Mouse (Mus musculus) liver, embryonic 15.5 days (tissue): Measurements from ENCODE around the gene Mta3. TPM values are rescaled to one million over a fixed set of nuclear protein-coding genes. Genes with fewer than 3 reads are reported as not detected.

Experiments
- ATAC-seq: fragments of 200-750 bp; cut with Nextera tagmentation; 2 replicates; pipeline ENCODE4 v1.8.0; 2017; ENCODE audit warnings: moderate number of reproducible peaks, mild to moderate bottlenecking, moderate library complexity; ENCODE audit not compliant: insufficient read depth
- H3K27ac ChIP-seq: fragments of 300-500 bp; sonication (generic); replicated peaks from 2 replicates; pipeline ENCODE4 v1.5.1; 2015; ENCODE audit warnings: mild to moderate bottlenecking, inconsistent platforms
- H3K27me3 ChIP-seq: fragments of 300-500 bp; sonication (generic); 2 replicates; pipeline ENCODE4 v1.6.1; 2015; ENCODE audit warnings: mild to moderate bottlenecking, inconsistent platforms
- H3K36me3 ChIP-seq: fragments of 300-500 bp; sonication (generic); replicated peaks from 2 replicates; pipeline ENCODE4 v1.6.1; 2015; ENCODE audit warnings: moderate library complexity, mild to moderate bottlenecking, inconsistent platforms
- H3K4me1 ChIP-seq: fragments of 300-500 bp; sonication (generic); replicated peaks from 2 replicates; pipeline ENCODE4 v1.6.1; 2015; ENCODE audit warnings: inconsistent platforms
- H3K4me2 ChIP-seq: fragments of 300-500 bp; sonication (generic); 2 replicates; pipeline ENCODE4 v1.6.1; 2015; ENCODE audit warnings: moderate library complexity, mild to moderate bottlenecking, inconsistent platforms
- H3K4me3 ChIP-seq: fragments of 300-500 bp; sonication (generic); replicated peaks from 2 replicates; pipeline ENCODE4 v1.5.1; 2015; ENCODE audit warnings: mild to moderate bottlenecking, inconsistent platforms
- H3K9ac ChIP-seq: fragments of 300-500 bp; sonication (generic); 2 replicates; pipeline ENCODE4 v1.6.1; 2015; ENCODE audit warnings: moderate library complexity, mild to moderate bottlenecking, inconsistent platforms
- H3K9me3 ChIP-seq: fragments of 300-500 bp; sonication (generic); replicated peaks from 2 replicates; pipeline ENCODE4 v1.6.1; 2016; ENCODE audit warnings: inconsistent platforms
- WGBS: fragments of 180-500 bp; shearing (Covaris S2); methylation state at CpG from one replicate; pipeline ENCODE4 v1.1.7; 2015; ENCODE audit warnings: mixed read lengths; ENCODE audit not compliant: insufficient replicate concordance; 5-methylcytosine and 5-hydroxymethylcytosine counted together
- polyA plus RNA-seq: library from polyadenylated mRNA; unstranded; fragments of >200 nt; fragmentation: Nextera tagmentation; extraction: Ambion mirVana; gene quantifications from 2 replicates; pipeline ENCODE4 v1.2.1, GENCODE M21; 2015

Mta3 gene
- polyA plus RNA-seq, 1 experiment from 2014 or later: 36.9 TPM

DNA sequence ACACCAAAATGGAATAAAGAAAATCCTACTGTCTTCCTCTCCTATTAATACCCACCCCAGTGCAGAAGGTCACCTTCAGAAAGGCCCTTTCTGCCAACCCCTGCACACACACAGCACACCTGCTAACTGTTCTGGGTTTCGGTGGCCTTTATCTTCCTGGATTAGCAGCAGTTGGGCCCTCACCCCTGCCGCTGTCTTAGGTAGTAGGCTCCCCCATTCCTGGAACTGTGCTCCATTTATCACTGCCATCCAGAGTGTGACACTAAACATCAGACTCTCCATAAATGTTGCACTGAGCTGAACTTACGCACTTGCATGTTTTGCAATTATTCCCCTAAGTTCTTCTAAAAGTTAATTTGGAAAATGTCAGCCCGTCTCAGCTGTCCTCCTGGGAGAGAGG, 14.6 kb upstream of the Mta3 start:
- H3K27me3 ChIP-seq: no peaks in the 10 kb centered on the region
- 0 out of 2 replicates have a peak overlapping the region, but pooled peaks have one; percentile 14 for H3K27ac ChIP-seq
- H3K4me2 ChIP-seq: no peak overlapping the region
- no peaks in the 10 kb centered on the region for H3K9me3 ChIP-seq
- 25% methylated on average over 4 of the region's 4 CpGs for WGBS
- H3K36me3 ChIP-seq: no peaks in the 10 kb centered on the region
- peaks cover 21% of the 10 kb centered on the region for H3K4me1 ChIP-seq
- H3K9ac ChIP-seq: no peak overlapping the region
- no peak overlapping the region for H3K4me3 ChIP-seq
- peak; percentile 73 for ATAC-seq

DNA sequence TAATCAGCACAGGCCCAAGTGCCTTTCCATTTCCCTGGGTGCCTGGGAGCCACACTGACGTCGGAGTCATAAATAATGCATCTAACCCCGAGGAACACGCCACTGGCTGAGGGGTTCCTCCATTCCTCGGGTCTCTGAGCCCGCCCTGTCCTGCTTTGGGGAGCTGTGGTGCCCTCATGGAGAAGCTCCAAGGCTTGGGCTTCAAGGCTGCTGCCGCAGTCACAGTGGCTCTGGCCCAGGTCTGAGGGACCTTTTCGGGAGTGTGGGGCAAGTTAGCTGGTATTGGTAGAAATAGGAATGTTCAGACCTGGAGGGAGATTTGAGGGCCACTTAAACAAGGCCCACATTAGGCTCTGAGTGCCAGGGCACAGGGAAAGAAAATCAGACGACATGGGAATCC, 12.0 kb upstream of the Mta3 start:
- Histone ChIP-seq H3K27ac (no peak overlapping the region), H3K9ac (no peak overlapping the region), H3K4me2 (no peak overlapping the region), H3K27me3 (no peaks in the 10 kb centered on the region), H3K36me3 (no peaks in the 10 kb centered on the region), H3K4me3 (no peak overlapping the region), H3K4me1 (peaks cover 21% of the 10 kb centered on the region), H3K9me3 (no peaks in the 10 kb centered on the region)
- no peak for ATAC-seq
- whole genome bisulfite sequencing: 68% methylated on average over 9 of the region's 9 CpGs

DNA sequence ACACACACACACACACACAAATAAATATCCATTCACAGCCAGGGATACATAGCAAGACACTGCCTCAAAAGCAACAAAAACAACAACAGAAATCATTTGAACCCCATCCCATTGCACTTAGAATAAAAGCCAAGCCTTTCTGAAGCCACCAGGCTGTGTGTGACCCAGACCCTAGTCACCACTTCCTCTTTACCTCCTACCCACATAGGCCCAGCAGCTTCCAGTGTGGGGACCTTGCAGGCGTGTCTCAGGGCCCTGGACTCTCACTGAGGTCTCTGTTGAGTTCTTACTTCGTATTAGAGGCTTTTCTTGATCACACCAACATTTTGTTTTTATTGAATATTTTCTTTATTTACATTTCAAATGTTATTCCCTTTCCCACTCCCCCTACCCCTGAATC, 10.2 kb upstream of the Mta3 start:
- H3K4me1 ChIP-seq: peaks cover 20% of the 10 kb centered on the region
- 37% methylated on average over 2 of the region's 2 CpGs for WGBS
- no peaks in the 10 kb centered on the region for H3K27me3 ChIP-seq
- no peak overlapping the region for H3K4me3 ChIP-seq
- no peak for ATAC-seq
- no peak overlapping the region for H3K4me2 ChIP-seq
- no peaks in the 10 kb centered on the region for H3K36me3 ChIP-seq
- H3K27ac ChIP-seq: no peak overlapping the region
- H3K9me3 ChIP-seq: no peaks in the 10 kb centered on the region
- H3K9ac ChIP-seq: no peak overlapping the region

DNA sequence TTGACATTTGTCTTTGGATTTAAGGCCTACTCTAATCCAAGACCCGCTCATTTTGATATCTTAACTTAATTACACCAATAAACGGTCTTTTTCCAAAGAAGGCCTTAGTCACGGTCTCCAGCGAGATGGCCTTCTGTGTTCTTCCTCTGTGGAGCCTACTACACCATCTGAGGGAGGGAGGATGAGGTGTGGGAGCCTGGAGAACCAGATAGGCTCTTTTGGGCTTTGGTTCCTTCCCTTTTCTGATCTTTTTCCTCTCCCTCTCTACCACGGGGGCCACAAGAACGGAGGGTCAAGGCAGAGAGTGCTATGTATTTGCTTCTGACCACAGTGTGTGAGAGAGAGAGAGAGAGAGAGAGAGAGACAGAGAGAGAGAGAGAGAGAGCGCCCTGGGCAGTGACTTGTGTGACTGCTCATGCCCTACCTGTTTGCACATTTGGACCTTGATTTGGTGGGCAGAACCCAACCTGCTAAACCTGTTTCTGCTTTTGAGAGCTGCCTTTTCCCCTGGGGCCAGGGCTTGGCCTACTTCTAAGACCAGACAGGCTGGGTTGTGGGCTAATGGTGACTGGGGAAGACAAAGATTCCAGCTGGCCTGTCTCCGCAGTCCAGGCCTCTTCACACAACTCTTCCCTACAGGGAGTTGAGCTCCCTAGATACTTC, 6.8 kb upstream of the Mta3 start:
- no peaks in the 10 kb centered on the region for H3K27me3 ChIP-seq
- H3K9ac ChIP-seq: no peak overlapping the region
- H3K4me3 ChIP-seq: no peak overlapping the region
- H3K27ac ChIP-seq: no peak overlapping the region
- peaks cover 21% of the 10 kb centered on the region for H3K4me1 ChIP-seq
- 36% methylated on average over 8 of the region's 8 CpGs for WGBS
- no peaks in the 10 kb centered on the region for H3K36me3 ChIP-seq
- no peak overlapping the region for H3K4me2 ChIP-seq
- H3K9me3 ChIP-seq: no peaks in the 10 kb centered on the region
- no peak for ATAC-seq

DNA sequence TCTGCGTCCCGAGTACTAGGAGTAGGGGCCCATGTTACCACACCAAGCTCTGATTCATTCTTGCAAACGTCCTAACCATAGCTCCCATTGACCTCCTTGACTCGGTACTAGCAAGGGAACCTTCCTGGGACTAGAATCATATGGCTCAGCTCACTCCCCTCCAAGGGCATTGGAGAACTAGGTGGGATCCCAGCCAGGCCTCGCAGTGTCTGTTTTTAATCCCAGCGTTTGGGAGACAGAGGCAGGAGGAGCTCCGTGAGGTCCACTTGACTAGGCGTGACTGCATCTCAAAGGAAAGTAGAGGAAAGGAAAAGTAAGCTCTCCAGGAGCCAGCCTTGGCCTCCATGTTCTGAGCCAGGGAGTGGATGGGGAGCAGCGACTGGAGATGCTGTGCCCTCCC, 5.8 kb upstream of the Mta3 start:
- Histone ChIP-seq H3K4me1 (peaks cover 27% of the 10 kb centered on the region), H3K9me3 (no peaks in the 10 kb centered on the region), H3K4me2 (no peak overlapping the region), H3K27ac (no peak overlapping the region), H3K36me3 (no peaks in the 10 kb centered on the region), H3K27me3 (no peaks in the 10 kb centered on the region), H3K9ac (no peak overlapping the region), H3K4me3 (no peak overlapping the region)
- ATAC-seq: no peak
- WGBS: 78% methylated on average over 9 of the region's 9 CpGs

DNA sequence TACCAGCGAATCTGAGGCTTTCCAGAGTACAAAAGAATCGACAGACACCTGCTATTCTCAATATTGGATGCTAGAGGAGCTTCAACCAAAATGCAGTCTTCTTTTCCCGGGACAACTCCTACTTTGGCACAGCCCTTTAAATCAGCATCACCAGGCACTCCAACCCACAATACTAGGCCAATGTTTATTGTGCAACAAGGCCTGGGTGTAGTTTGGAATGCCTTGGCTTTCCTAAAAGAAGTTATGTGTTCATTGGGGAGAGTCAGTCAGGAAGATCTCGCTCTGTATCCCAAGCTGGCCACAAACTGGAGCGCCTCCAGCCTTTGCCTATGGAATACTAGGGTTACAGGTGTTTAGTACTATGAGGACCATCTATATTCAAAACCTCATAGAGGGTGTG, 1.5 kb upstream of the Mta3 start:
- H3K27ac ChIP-seq: peak overlapping the region; percentile 53
- no peak overlapping the region for H3K4me3 ChIP-seq

DNA sequence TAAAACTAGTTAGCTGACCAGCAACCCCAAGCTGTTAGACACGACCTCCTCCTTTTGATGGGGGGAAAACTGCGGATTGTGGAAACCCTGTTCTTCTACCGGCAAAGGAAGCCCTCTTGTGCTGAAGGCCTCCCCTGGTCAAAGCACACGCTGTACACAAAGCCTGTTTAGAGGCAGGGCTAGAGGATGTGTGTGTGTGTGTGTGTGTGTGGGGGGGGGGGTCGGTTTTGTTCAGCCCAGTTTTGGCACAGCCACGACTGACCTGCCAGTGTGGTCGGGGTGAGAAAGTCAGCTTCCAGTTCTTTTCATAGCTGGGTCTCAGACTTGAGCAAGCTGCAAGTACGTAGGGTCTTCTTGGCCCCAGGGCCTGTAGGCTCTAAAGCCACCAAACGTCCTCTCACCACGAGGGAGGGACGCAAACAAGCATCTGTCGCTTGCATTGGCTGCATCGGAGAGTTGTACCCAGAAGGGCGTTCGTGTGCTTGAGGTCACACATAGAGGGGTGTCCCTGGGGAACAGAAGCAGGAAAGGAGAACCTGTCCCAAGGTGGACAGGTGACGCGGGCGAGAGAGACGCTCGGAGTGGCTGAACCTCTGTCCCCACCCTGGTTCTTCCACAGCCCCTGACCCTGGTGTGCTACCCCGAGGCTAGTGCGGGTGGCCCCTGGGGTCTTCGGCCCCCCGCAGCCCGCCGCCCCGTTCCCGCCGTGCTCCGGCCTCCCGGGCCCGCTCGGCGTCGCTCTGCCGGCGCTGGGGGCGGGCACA, 429 bp upstream of the Mta3 start:
- Histone ChIP-seq H3K36me3 (peaks cover 15% of the 10 kb centered on the region), H3K9me3 (no peaks in the 10 kb centered on the region), H3K9ac (peak overlapping the region; percentile 99), H3K4me1 (peaks cover 58% of the 10 kb centered on the region), H3K27me3 (no peaks in the 10 kb centered on the region), H3K4me2 (peak overlapping the region; percentile 99), H3K27ac (peak overlapping the region; percentile 98), H3K4me3 (peak overlapping the region; percentile 95)
- 3% methylated on average over 34 of the region's 38 CpGs for WGBS
- peak; percentile 69 for ATAC-seq

More for the DNA sequence above, 1.5 kb upstream of the Mta3 start:
- Histone ChIP-seq H3K9ac (no peak overlapping the region), H3K36me3 (peaks cover 7% of the 10 kb centered on the region), H3K27me3 (no peaks in the 10 kb centered on the region), H3K9me3 (no peaks in the 10 kb centered on the region), H3K4me2 (peak overlapping the region; percentile 99), H3K4me1 (peaks cover 58% of the 10 kb centered on the region)
- WGBS: 82% methylated on average over 5 of the region's 5 CpGs
- ATAC-seq: no peak

DNA sequence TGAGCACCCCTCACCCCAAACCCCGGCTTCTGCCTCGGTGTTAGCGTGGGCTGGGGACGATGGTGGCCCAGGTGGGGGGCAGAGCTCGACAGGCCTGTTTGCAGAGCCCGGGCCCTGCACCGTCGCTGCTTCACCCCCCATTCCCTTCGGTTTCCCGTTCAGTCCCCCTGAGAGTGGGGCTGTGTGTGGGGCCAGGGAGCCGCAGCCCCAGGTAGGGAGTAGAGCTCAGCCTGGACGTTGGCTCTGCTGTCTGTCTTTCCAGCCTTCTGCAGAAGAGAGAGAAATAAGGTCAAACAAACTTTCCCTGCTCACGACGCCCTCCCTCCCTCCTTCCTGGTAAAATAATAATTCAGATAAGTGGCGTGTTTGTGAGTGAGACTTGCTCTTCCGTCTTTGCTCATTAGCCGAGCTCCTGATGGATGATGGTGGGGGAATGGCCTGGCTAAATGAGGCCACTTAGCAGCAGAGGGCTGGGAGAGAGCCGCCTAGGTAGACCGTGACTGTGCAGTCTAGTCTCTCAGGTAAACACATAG, 697 bp downstream of the Mta3 start:
- Histone ChIP-seq H3K27ac (peak overlapping the region; percentile 98), H3K4me3 (peak overlapping the region; percentile 95), H3K4me1 (peaks cover 58% of the 10 kb centered on the region), H3K4me2 (peak overlapping the region; percentile 99), H3K27me3 (no peaks in the 10 kb centered on the region), H3K36me3 (peaks cover 21% of the 10 kb centered on the region), H3K9me3 (no peaks in the 10 kb centered on the region), H3K9ac (peak overlapping the region; percentile 99)
- peak; percentile 79 for ATAC-seq
- WGBS: 1% methylated on average over 19 of the region's 19 CpGs

DNA sequence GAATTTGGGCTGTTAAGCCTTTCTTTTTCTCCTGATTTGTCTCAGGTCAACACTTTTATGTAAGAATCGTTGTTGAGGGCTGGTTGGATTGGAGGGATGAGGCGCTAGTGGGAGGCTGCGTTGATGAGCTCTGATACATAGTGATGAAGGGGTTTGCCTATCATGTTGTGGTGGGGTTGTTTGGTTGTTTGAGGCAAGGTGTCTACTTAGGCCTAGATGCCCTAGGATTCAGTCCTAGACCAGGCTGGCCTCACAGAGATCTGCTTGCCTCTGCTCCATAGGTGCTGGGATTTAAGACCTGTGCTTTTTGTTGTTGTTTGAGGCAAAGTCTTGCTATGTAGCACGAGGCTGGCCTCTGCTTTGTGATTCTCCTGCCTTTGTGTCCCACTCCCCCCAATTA, 1.4 kb downstream of the Mta3 start:
- ATAC-seq: peak; percentile 16; the same call in 1 of the 2 replicates
- H3K27me3 ChIP-seq: no peaks in the 10 kb centered on the region
- H3K27ac ChIP-seq: peak overlapping the region; percentile 98
- H3K4me2 ChIP-seq: peak overlapping the region; percentile 99
- WGBS: 51% methylated on average over 4 of the region's 4 CpGs
- H3K36me3 ChIP-seq: peaks cover 29% of the 10 kb centered on the region
- H3K9me3 ChIP-seq: no peaks in the 10 kb centered on the region
- peak overlapping the region; percentile 99 for H3K9ac ChIP-seq
- peaks cover 58% of the 10 kb centered on the region for H3K4me1 ChIP-seq
- H3K4me3 ChIP-seq: peak overlapping the region; percentile 95

DNA sequence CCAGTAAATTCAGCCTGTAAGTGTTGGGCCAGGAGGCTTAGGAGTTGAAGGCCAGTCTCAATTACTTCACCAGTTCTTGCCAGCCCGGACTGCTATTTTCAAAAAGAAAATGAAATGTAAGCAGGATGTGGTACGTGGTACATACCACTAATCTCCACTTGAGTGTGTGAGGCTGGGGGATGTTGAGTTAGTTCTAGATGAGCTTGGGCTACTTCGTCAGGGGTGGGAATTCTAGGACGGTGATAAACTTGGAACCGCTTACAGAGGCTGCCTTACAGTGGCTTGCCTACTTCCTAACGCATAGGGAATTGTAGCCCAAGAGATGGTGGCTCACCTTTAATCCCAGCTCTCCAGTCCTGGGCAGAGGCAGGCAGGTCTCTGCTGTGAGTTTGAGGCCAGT, 1.9 kb downstream of the Mta3 start:
- H3K4me1 ChIP-seq: peaks cover 57% of the 10 kb centered on the region

DNA sequence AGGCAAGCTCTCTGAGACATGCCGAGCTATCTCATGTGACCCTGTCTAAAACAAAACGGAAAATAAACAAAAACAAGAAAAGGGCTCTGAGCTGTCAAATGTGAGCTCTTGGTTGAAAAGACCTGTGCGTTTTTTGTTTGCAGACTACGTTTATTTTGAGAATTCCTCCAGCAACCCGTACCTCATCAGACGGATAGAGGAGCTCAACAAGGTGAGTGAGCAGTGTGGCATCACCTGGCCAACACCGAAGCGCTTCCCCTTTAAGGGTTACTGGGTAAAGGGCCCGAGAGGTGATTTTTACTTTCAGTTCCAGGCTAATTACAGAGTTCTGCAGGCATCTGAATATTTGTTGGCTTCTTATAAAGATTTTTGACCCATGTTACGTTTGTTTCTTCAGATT, 2.3 kb downstream of the Mta3 start:
- Histone ChIP-seq H3K36me3 (peaks cover 31% of the 10 kb centered on the region), H3K4me2 (peak overlapping the region; percentile 99), H3K4me1 (peaks cover 53% of the 10 kb centered on the region), H3K9ac (peak overlapping the region; percentile 99; the same call in 1 of the 2 replicates), H3K27me3 (no peaks in the 10 kb centered on the region), H3K4me3 (peak overlapping the region; percentile 95; the same call in 1 of the 2 replicates), H3K27ac (peak overlapping the region; percentile 98), H3K9me3 (no peaks in the 10 kb centered on the region)
- ATAC-seq: no peak
- WGBS: 75% methylated on average over 10 of the region's 10 CpGs

More for the DNA sequence above, 1.9 kb downstream of the Mta3 start:
- H3K9me3 ChIP-seq: no peaks in the 10 kb centered on the region
- no peak for ATAC-seq
- 68% methylated on average over 6 of the region's 6 CpGs for WGBS
- peaks cover 31% of the 10 kb centered on the region for H3K36me3 ChIP-seq
- peak overlapping the region; percentile 95 for H3K4me3 ChIP-seq
- H3K27ac ChIP-seq: peak overlapping the region; percentile 98
- H3K27me3 ChIP-seq: no peaks in the 10 kb centered on the region
- H3K4me2 ChIP-seq: peak overlapping the region; percentile 99
- peak overlapping the region; percentile 99; the same call in 1 of the 2 replicates for H3K9ac ChIP-seq
